Mouse (Mus musculus): ENCODE measurements at regions not wholly inside any gene's neighbourhood (a gene's known extent, or its start where the extent isn't known, plus 50 kb on each side); places are given as distances from the start of the nearest gene placed in this dataset.

GRCm38 (mm10) chr2:30677498-30677897, 82.7 kb downstream of the Cstad start:
- TF ChIP-seq CTCF (IDR thresholded peaks at IDR 0.05; ENCODE audit: low read depth, low read length), result no peak
- no peak for TF ChIP-seq TAL1 (conservative IDR thresholded peaks at IDR 0.05; ENCODE audit: low read depth, low read length)
- no peak for TF ChIP-seq GATA1 (IDR thresholded peaks at IDR 0.05; ENCODE audit: borderline replicate concordance, low read length)
